Mouse (Mus musculus): Measurements from ENCODE around the gene Tmem177. TPM values are rescaled to one million over a fixed set of nuclear protein-coding genes. Genes with fewer than 3 reads are reported as not detected.

Gene Tmem177
- polyA plus RNA-seq, 1 experiment, result 5.0 TPM

DNA sequence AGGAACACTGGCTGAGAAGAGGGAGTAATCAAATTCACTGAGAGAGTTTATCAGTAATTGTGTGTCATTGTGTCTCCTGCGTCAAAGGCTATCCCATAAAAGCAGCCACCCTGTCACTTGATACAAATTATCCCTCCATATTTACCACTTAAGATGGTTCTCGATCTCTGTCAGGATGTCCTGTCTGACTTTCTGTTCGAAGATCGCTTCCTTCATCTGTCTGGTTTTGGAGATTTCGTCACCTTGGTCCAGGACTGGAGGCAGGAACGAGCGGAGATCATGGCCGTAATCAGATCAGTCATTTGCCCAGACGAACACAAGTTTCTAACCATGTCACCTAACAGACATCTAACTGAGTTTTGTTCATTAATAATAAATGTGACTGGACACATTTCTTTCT, 40.4 kb upstream of the Tmem177 start:
- TF ChIP-seq MYOD1 (IDR thresholded peaks at IDR 0.05; ENCODE audit: control insufficient read depth, insufficient read length, low read depth) (no peak), MAX (IDR thresholded peaks at IDR 0.05) (no peak), FOSL1 (IDR thresholded peaks at IDR 0.05; ENCODE audit: insufficient read depth, low read length, poor library complexity, severe bottlenecking) (no peak), MYOG (IDR thresholded peaks at IDR 0.05; ENCODE audit: control insufficient read depth, extremely low read depth, insufficient read length) (no peak), CEBPB (IDR thresholded peaks at IDR 0.05; ENCODE audit: low read depth) (no peak), CTCF (IDR thresholded peaks at IDR 0.05; ENCODE audit: control insufficient read depth, insufficient read depth, insufficient read length) (no peak), USF1 (IDR thresholded peaks at IDR 0.05; ENCODE audit: low read depth) (no peak)
- Histone ChIP-seq H3K4me3 (ENCODE audit: insufficient read depth, poor library complexity, severe bottlenecking) (no peak overlapping the region), H3K79me2 (ENCODE audit: control insufficient read depth, insufficient read depth) (no peaks in the 10 kb centered on the region), H3K36me3 (ENCODE audit: control insufficient read depth, insufficient read depth) (no peaks in the 10 kb centered on the region), H3ac (ENCODE audit: control insufficient read depth, insufficient read length, low read depth) (no peak overlapping the region), H3K79me3 (ENCODE audit: low read depth) (no peaks in the 10 kb centered on the region), H3K27me3 (ENCODE audit: control insufficient read depth, insufficient read depth, insufficient read length) (peaks cover 19% of the 10 kb centered on the region)

DNA sequence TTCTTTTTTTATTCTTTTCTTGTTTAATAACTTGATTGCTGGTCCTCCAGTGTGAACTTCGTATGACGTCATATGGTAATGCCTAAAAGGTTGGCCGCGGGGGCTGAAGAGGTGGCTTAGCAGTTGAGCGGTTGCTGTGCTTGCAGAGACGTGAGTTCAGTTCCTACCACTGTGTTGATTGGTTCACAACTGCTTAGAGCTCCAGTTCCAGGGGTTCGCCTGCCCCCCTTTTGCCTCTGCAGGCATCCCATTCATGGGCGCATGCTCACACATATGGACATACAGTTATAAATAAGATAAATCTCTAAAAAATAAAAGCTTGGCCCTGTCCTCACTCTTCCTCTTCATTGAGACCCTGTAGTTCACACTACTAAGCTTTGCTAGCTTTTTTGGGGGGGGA, 37.1 kb upstream of the Tmem177 start:
- no peak for TF ChIP-seq FOSL1 (IDR thresholded peaks at IDR 0.05; ENCODE audit: insufficient read depth, low read length, poor library complexity, severe bottlenecking)
- TF ChIP-seq MAX (IDR thresholded peaks at IDR 0.05), result no peak
- TF ChIP-seq MYOD1 (IDR thresholded peaks at IDR 0.05; ENCODE audit: control insufficient read depth, insufficient read length, low read depth), result no peak
- no peak for TF ChIP-seq CTCF (IDR thresholded peaks at IDR 0.05; ENCODE audit: control insufficient read depth, insufficient read depth, insufficient read length)
- TF ChIP-seq USF1 (IDR thresholded peaks at IDR 0.05; ENCODE audit: low read depth), result no peak
- TF ChIP-seq MYOG (IDR thresholded peaks at IDR 0.05; ENCODE audit: control insufficient read depth, extremely low read depth, insufficient read length), result no peak
- TF ChIP-seq CEBPB (IDR thresholded peaks at IDR 0.05; ENCODE audit: low read depth), result no peak
- Histone ChIP-seq H3K27me3 (ENCODE audit: control insufficient read depth, insufficient read depth, insufficient read length) (peaks cover 18% of the 10 kb centered on the region), H3K4me3 (ENCODE audit: insufficient read depth, poor library complexity, severe bottlenecking) (no peak overlapping the region), H3K79me3 (ENCODE audit: low read depth) (no peaks in the 10 kb centered on the region), H3ac (ENCODE audit: control insufficient read depth, insufficient read length, low read depth) (no peak overlapping the region), H3K79me2 (ENCODE audit: control insufficient read depth, insufficient read depth) (no peaks in the 10 kb centered on the region), H3K36me3 (ENCODE audit: control insufficient read depth, insufficient read depth) (no peaks in the 10 kb centered on the region)

DNA sequence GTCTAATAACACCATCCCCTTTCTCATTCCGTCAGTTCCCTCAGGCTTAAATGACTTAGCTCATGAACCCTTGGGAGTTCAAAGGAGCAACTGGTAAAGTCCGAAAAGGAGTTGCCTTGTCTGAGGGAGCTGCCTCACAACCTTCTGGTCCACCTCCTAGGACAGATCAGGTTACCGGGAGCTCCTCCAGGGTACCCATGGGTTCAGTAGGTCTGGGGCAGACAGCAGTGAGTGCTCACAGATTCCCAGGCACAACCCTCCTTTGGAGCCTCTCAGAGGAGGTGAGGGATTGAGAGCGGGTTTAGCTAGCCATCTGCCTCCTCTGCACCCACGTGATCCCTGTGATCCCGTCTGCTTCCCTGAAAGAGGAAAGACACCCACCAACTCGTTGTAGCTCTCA, 23.9 kb upstream of the Tmem177 start:
- Histone ChIP-seq H3K79me2 (ENCODE audit: control insufficient read depth, insufficient read depth) (no peaks in the 10 kb centered on the region), H3K4me3 (ENCODE audit: insufficient read depth, poor library complexity, severe bottlenecking) (no peak overlapping the region), H3K36me3 (ENCODE audit: control insufficient read depth, insufficient read depth) (no peaks in the 10 kb centered on the region), H3ac (ENCODE audit: control insufficient read depth, insufficient read length, low read depth) (no peak overlapping the region), H3K79me3 (ENCODE audit: low read depth) (no peaks in the 10 kb centered on the region), H3K27me3 (ENCODE audit: control insufficient read depth, insufficient read depth, insufficient read length) (peaks cover 23% of the 10 kb centered on the region)
- TF ChIP-seq MAX (IDR thresholded peaks at IDR 0.05) (no peak), MYOD1 (IDR thresholded peaks at IDR 0.05; ENCODE audit: control insufficient read depth, insufficient read length, low read depth) (no peak), USF1 (IDR thresholded peaks at IDR 0.05; ENCODE audit: low read depth) (no peak), CEBPB (IDR thresholded peaks at IDR 0.05; ENCODE audit: low read depth) (no peak), FOSL1 (IDR thresholded peaks at IDR 0.05; ENCODE audit: insufficient read depth, low read length, poor library complexity, severe bottlenecking) (no peak), CTCF (IDR thresholded peaks at IDR 0.05; ENCODE audit: control insufficient read depth, insufficient read depth, insufficient read length) (no peak), MYOG (IDR thresholded peaks at IDR 0.05; ENCODE audit: control insufficient read depth, extremely low read depth, insufficient read length) (no peak)

DNA sequence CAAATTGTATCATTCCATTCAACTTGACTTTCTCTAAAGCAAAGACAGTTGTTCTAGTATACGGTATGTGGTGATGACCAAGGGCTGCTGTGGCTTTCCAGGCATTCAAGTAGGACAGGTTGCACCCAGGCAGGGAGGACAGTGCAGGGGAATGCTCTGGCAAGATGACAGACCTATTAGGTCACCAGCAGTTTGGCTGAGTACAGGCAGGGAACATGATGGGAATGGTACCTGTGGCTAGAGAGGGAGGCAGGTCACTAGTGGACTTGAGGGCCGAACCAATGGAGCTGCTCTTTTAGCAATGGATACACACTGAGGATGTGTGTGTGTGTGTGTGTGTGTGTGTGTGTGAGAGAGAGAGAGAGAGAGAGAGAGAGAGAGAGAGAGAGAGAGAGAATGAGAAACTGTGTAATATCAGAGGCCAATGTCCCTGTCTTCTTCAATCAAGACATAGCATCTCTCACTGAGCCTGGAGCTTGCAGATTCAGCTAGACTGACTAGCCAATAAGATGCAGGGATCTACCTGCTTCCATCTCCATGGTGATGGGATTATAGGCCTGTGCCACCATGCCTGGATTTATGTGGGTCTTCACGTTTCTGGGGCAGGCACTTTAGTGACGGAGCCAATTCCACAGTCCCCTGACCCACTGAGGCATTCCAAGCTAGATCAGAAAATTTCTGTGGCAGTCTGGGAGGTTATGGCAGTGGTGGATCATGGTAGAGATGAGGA, 18.6 kb upstream of the Tmem177 start:
- no peaks in the 10 kb centered on the region for H3K79me3 ChIP-seq (ENCODE audit: low read depth)
- TF ChIP-seq FOSL1 (IDR thresholded peaks at IDR 0.05; ENCODE audit: insufficient read depth, low read length, poor library complexity, severe bottlenecking) (no peak), USF1 (IDR thresholded peaks at IDR 0.05; ENCODE audit: low read depth) (no peak), MYOD1 (IDR thresholded peaks at IDR 0.05; ENCODE audit: control insufficient read depth, insufficient read length, low read depth) (no peak), MYOG (IDR thresholded peaks at IDR 0.05; ENCODE audit: control insufficient read depth, extremely low read depth, insufficient read length) (no peak), CTCF (IDR thresholded peaks at IDR 0.05; ENCODE audit: control insufficient read depth, insufficient read depth, insufficient read length) (no peak), MAX (IDR thresholded peaks at IDR 0.05) (no peak), CEBPB (IDR thresholded peaks at IDR 0.05; ENCODE audit: low read depth) (no peak)
- H3K4me3 ChIP-seq (ENCODE audit: insufficient read depth, poor library complexity, severe bottlenecking), result no peak overlapping the region
- peaks cover 2% of the 10 kb centered on the region for H3K27me3 ChIP-seq (ENCODE audit: control insufficient read depth, insufficient read depth, insufficient read length)
- no peak overlapping the region for H3ac ChIP-seq (ENCODE audit: control insufficient read depth, insufficient read length, low read depth)
- no peaks in the 10 kb centered on the region for H3K79me2 ChIP-seq (ENCODE audit: control insufficient read depth, insufficient read depth)
- no peaks in the 10 kb centered on the region for H3K36me3 ChIP-seq (ENCODE audit: control insufficient read depth, insufficient read depth)

DNA sequence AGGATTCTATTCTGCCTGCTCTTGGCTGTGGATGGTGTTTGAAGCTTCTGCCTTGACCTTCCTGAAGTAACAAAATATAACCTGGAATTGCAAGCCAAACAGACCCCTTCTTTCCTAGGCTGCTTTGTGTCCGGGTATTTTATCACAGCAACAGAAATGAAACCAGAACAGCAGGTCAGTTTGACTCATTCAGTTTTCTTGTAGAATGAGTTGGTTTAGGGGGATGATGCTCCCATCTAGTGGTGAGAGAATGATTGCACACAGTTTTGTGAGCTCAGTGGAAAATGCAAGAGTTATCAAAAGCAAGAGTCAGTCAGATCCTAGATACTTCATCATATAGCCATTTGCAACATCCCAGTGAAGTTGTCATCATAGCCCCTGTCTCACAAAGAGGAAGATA, 16.7 kb upstream of the Tmem177 start:
- Histone ChIP-seq H3K36me3 (ENCODE audit: control insufficient read depth, insufficient read depth) (no peaks in the 10 kb centered on the region), H3ac (ENCODE audit: control insufficient read depth, insufficient read length, low read depth) (no peak overlapping the region), H3K4me3 (ENCODE audit: insufficient read depth, poor library complexity, severe bottlenecking) (no peak overlapping the region), H3K79me2 (ENCODE audit: control insufficient read depth, insufficient read depth) (no peaks in the 10 kb centered on the region), H3K27me3 (ENCODE audit: control insufficient read depth, insufficient read depth, insufficient read length) (no peaks in the 10 kb centered on the region), H3K79me3 (ENCODE audit: low read depth) (no peaks in the 10 kb centered on the region)
- TF ChIP-seq MYOG (IDR thresholded peaks at IDR 0.05; ENCODE audit: control insufficient read depth, extremely low read depth, insufficient read length) (no peak), MAX (IDR thresholded peaks at IDR 0.05) (no peak), USF1 (IDR thresholded peaks at IDR 0.05; ENCODE audit: low read depth) (no peak), MYOD1 (IDR thresholded peaks at IDR 0.05; ENCODE audit: control insufficient read depth, insufficient read length, low read depth) (no peak), CEBPB (IDR thresholded peaks at IDR 0.05; ENCODE audit: low read depth) (no peak), FOSL1 (IDR thresholded peaks at IDR 0.05; ENCODE audit: insufficient read depth, low read length, poor library complexity, severe bottlenecking) (no peak), CTCF (IDR thresholded peaks at IDR 0.05; ENCODE audit: control insufficient read depth, insufficient read depth, insufficient read length) (no peak)
